8 mouse cellular contexts compared by ENCODE assay signal in genomic region chr1:60667873-60668616, GRCm38 (mm10). TPM values are rescaled to one million over a fixed set of nuclear protein-coding genes. Genes with fewer than 3 reads are reported as not detected.
DNase-seq lines count a peak whose midpoint lies in the region; ATAC-seq lines count a peak whose summit lies in the region.

No protein-coding gene starts in this region.

- H3K36me3 ChIP-seq in forebrain, embryonic 11.5 days (ENCODE audit: control insufficient read depth, insufficient read depth, low read length) = no peaks in the 10 kb centered on the region
- no peaks in the 10 kb centered on the region for H3K36me3 ChIP-seq in forebrain, embryonic 10.5 days (replicated peaks)
- H3K36me3 ChIP-seq in embryonic facial prominence, embryonic 13.5 days = no peaks in the 10 kb centered on the region

- no peak overlapping the region for H3K27ac ChIP-seq in forebrain, embryonic 11.5 days (ENCODE audit: low read depth, low read length)
- no peak overlapping the region for H3K27ac ChIP-seq in forebrain, embryonic 10.5 days
- H3K27ac ChIP-seq in embryonic facial prominence, embryonic 13.5 days = no peak overlapping the region

- no peak for DNase-seq in forebrain, embryonic 11.5 days (ENCODE audit: low spot score)
- DNase-seq in forebrain, embryonic 10.5 days (ENCODE audit: extremely low spot score, low spot score) = no peak
- DNase-seq in heart, postnatal 25 days (ENCODE audit: low spot score) = peak; percentile 51
- DNase-seq in layer of hippocampus, adult 9-10 months (ENCODE audit: low spot score) = peak; percentile 30
- DNase-seq in lung, postnatal 36 days = peak; percentile 48
- DNase-seq in yolk sac, embryonic 10.5 days (ENCODE audit: low spot score) = peak; percentile 48
- DNase-seq in thymus, postnatal 4 days = no peak

- H3K4me2 ChIP-seq in forebrain, embryonic 11.5 days (ENCODE audit: low read depth, low read length, severe bottlenecking) = peak overlapping the region; percentile 21; the same call in 1 of the 2 replicates
- H3K4me2 ChIP-seq in embryonic facial prominence, embryonic 13.5 days = peak overlapping the region; percentile 42

- intact Hi-C loops in heart, postnatal 25 days (cut with DNase I) = loop anchor here (2.0 to 5.0 kb wide), 2 partner anchors 47 to 189 kb away; no protein-coding TSS in a partner anchor

- no peaks in the 10 kb centered on the region for H3K27me3 ChIP-seq in forebrain, embryonic 11.5 days (ENCODE audit: control insufficient read depth, insufficient read depth, low read length)
- no peaks in the 10 kb centered on the region for H3K27me3 ChIP-seq in forebrain, embryonic 10.5 days (ENCODE audit: poor library complexity, severe bottlenecking)
- no peaks in the 10 kb centered on the region for H3K27me3 ChIP-seq in embryonic facial prominence, embryonic 13.5 days

- H3K4me3 ChIP-seq in forebrain, embryonic 11.5 days (ENCODE audit: low read depth, low read length) = no peak overlapping the region
- H3K4me3 ChIP-seq in forebrain, embryonic 10.5 days = no peak overlapping the region
- H3K4me3 ChIP-seq in embryonic facial prominence, embryonic 13.5 days = no peak overlapping the region

- WGBS in forebrain, embryonic 11.5 days = 50% methylated on average over 17 of the region's 17 CpGs
- WGBS in forebrain, embryonic 10.5 days = 63% methylated on average over 17 of the region's 17 CpGs
- WGBS in embryonic facial prominence, embryonic 13.5 days = 46% methylated on average over 17 of the region's 17 CpGs

- ATAC-seq in forebrain, embryonic 11.5 days (replicated peaks; ENCODE audit: low FRiP score) = no peak
- ATAC-seq in embryonic facial prominence, embryonic 13.5 days (ENCODE audit: insufficient number of reproducible peaks, insufficient read depth, low FRiP score, low TSS enrichment, low read depth) = no peak

- H3K9ac ChIP-seq in forebrain, embryonic 11.5 days (ENCODE audit: low read length) = no peak overlapping the region
- H3K9ac ChIP-seq in embryonic facial prominence, embryonic 13.5 days = peak overlapping the region; percentile 36; the same call in 1 of the 2 replicates

- H3K9me3 ChIP-seq in forebrain, embryonic 11.5 days (ENCODE audit: control insufficient read depth, low read length) = no peaks in the 10 kb centered on the region
- H3K9me3 ChIP-seq in forebrain, embryonic 10.5 days = no peaks in the 10 kb centered on the region
- H3K9me3 ChIP-seq in embryonic facial prominence, embryonic 13.5 days = no peaks in the 10 kb centered on the region

- H3K4me1 ChIP-seq in forebrain, embryonic 11.5 days (replicated peaks; ENCODE audit: control insufficient read depth, insufficient read depth, low read length) = no peaks in the 10 kb centered on the region
- peaks cover 9% of the 10 kb centered on the region for H3K4me1 ChIP-seq in forebrain, embryonic 10.5 days
- H3K4me1 ChIP-seq in embryonic facial prominence, embryonic 13.5 days = 0 out of 2 replicates have a peak, but pooled peaks cover 3% of the 10 kb centered on the region

RNA-seq across cellular contexts. Expression of gene Cd28, which starts 48.6 kb away (rescaled TPM):
- polyA plus RNA-seq in forebrain, embryonic 11.5 days (2014; fragmentation: Nextera tagmentation; extraction: Ambion mirVana) = 0.05 and 0.08 TPM in 2 replicates
- 0.02 and 0.09 TPM in 2 replicates for polyA plus RNA-seq in forebrain, embryonic 10.5 days (2016; fragmentation: Nextera tagmentation; extraction: Ambion mirVana)
- 0.13 and 0.14 TPM in 2 replicates for polyA plus RNA-seq in embryonic facial prominence, embryonic 13.5 days (2015; fragmentation: Nextera tagmentation; extraction: Ambion mirVana)
- 10 to 100 TPM in 1 of 2 experiments, 1 to 10 TPM in 1; 8.7 to 10.2 TPM for total RNA-seq in heart, postnatal 25 days (2021)

Comparison
In these comparisons a context has a peak if more than half of its experiments do, and no peak if none do; other contexts are left out.
1. DNase-seq: peak in heart, postnatal 25 days (single experiment), layer of hippocampus, adult 9-10 months (single experiment), lung, postnatal 36 days (single experiment) and yolk sac, embryonic 10.5 days (single experiment); none in forebrain, embryonic 11.5 days (single experiment), forebrain, embryonic 10.5 days (single experiment) and thymus, postnatal 4 days (single experiment).